Mouse (Mus musculus) spleen, adult 12 weeks (tissue): ENCODE results near the gene Mcm6.

Source experiments
- DNase-seq: peaks from one replicate; pipeline ENCODE4 v3.0.0; 2022; ENCODE audit warnings: low spot score

Gene Mcm6

DNA sequence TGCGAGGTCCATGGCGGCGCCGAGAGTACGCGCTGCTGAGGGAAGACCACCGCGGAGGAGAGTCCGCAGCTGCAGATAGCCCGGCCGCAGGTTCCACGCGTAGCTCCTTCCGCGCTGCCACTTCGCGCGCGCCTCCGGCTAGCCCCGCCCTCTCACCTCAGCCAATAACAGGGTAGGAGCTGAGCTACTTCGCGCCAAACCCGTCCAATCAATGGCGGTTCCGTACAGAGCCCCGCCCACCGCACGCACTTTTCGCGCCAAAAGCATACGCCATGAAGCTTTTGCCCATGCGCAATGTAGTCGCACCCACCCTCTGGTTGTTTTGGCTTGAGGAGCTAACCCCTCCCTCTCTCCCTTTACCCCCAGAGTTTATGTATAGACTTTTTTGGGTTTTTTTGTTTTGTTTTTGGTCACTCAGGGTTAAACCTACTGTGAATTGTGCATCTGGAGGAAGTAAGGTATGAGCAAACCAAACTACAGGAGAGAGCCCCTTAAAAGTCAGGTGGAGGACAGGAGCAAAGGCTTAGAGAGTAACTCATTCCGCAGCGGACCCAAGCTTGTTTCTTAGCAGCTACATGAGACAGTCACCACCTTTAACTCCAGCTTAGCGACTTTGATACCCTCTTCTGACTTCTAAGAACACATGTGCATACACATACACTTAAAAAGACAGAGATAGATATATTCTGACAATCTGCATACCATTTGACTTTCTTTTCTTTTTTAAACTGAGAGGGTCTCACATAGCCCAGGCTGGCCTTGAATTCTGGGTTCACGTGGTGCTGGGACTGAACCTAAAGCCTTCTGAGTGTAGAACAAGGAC is at the start of gene Mcm6:
Gene Mcm6 (minus strand): TSS at position 111 of the 823 bp plus-strand sequence.
- peak; percentile 85 for DNase-seq

DNA sequence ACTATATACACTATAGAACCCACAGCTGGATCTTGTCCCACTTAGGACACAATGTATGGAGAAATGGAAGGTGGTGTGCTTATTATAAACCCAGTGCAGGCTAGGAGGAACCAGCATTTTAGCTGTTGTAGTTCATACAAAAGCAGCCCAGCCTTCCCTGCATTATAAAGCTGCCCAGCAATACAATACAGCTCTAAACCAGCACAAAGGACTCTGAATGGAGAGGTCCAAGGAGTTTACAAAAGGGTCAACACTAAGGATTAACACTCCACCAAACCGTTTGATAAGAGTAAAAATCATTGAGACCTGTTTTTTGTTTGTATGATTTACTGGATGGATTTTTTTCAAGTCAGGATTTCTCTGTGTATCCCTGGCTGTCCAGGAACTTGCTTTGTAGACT is 47.4 kb upstream of the Mcm6 start:
- DNase-seq, result no peak

DNA sequence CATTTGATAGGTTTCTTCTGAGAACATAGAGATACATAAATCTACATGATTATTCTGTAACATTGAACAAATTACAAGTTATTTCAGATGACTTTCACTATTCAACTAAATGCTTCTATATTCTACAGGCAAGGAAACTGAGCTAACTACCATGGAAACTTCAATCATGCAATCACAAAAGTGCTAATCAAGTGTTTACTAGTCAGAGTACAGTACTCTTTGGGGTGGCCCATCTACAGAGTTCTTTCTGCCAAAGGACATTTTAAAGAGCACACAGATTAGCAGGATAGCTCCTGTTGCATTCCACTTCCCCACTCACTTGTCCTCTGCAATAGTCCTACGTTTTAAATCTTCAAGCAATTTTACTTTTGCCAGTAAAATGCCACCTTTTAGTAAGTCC is 46.2 kb upstream of the Mcm6 start:
- no peak for DNase-seq

DNA sequence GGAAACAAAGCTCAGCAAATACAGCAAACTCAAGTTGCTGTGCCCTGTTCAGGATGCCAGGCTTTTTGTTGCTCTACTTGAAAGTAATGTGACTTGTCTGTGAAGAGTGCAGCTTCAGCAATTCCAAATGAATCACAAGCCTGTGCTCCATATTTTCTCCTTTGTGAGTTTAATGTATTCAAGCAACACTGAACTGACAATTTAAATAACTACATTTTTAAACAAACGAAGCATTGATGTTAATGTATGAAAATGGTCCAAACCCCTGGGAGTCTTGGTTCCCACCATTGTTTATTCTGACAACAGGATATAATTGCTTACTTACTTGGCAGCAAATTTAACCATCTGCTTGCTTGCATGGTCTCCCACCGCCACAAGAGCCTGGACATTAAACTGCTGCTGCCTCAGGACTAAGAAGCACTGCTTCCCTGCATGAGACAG is 45.6 kb upstream of the Mcm6 start:
- DNase-seq, result no peak

DNA sequence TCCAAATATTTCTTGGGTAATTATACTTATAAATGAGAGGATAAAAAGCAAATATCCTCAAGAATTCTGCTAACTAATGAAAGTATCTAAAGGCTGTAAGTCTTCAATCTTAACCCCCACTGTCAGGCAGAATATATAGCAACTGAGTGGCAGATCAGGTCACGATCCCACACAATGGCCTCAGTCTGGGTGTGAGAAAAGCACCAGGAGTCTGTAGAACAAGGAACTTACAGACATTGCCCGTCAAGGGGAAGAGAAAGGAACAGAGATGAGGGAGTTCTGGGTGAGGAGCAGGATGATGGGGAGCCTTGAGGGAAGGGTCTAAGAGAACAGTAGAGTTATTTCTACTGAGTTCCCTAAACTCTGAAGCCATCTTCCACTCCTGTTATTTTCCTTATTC is 41.5 kb upstream of the Mcm6 start:
- DNase-seq, result no peak

DNA sequence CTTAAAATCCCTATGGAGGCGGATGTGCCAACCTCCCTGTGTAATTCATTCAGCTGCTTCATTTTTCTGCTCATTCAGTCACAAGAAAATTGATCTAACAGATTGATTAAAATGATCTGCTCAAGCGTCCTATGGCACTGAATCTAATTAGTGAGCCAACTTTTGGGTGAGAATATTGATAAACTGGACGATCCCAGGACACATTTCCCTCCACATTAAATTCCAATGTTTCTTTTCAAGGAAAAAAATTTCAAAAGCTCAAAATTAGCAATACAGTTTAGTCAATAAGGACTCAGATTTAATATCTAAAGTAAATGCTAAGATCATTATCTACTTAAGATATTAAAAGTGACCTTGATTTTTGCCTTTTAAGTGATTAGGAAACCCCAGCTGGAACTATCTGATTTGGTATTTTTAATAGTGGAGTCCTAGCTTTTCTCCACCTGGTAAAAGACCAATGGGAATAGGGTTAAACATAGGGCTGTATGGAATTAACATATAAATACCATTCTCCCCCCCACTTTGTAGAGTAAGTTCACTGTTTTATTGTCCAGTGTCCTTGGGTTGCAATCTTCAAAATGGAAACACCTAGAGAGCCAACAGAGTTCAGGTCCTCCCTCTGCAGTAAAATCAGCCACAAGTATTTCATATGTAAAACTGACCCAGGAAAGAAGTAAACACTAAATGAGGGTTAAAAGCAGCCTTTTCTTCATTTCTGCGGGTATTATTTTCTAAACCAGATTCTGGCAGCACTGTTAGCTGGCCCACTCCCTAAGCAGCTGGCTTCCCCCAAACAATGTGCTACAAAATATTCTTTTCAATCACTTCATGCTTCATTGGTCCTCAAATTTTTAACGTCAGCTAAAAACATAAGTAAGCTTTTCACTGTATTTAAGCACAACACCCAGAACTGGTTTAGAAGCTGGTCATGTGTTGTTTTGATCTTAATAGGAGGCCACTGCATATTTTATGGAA is 40.8 kb upstream of the Mcm6 start:
- no peak for DNase-seq

DNA sequence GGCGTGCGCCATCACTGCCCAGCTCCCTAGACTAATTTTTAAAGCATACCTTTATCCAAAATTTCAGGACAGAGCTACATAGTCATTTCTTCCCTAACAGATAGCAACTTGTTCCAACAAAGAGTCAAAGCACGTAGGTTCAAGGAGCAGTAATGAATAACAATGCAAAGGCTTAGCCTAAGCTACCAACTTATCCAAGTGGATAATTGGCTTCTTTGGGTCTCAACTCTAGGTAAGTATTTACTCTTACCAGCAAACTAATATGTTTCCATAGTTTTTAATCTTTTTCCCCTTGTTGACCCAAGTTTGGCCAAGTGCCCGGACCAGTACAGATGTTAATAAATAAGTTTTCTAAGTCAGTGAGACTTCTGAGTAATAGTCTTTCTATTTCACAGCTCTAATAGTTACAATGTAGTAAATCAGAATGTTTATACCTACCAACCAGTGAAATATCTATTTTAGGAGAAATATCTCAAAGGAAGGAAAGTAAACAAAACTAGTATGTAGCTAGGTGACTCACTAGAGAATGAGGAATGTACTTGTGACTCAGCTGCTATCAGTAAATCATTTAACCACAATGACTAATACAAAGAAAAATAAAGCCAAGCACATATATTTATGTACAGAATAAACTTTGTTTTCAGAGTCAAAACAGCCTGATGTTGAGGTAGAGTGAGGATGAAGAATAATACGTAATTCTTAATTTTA is 39.4 kb upstream of the Mcm6 start:
- DNase-seq, result no peak

DNA sequence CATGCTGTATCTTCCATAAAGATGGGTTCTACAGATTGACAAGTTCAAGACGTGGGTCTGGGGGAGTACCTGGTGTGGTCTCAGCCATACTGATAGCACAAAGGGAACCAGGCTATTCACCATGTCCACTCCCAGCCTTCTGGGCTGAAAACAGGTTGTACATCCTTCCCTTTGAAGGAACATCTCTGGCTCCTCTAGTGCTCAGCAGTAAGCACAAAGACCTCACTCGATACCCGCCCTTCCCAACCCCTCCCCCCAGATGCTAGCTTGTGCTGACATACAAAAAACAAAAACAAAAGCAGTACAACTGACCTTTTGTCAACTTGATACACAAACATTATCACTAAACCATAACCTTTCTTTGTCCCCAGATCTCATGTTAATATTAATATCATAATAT is 35.2 kb upstream of the Mcm6 start:
- DNase-seq, result no peak

DNA sequence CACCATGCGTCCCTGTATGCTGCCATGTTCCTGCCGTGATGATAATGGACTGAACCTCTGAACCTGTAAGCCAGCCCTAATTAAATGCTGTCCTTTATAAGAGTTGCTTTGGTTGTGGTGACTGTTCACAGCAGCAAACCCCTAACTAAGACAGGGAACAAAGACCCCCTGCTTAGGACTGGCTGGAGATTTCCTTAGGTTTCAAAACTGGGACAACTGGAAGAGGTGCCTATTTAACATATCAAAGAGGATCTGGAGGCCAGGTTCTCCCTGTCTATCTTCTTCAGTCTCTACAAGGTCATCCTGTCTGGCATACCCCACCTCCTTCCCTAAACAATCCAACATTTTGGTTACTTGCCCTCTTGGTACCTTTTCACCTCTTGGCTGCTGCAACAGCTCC is 32.9 kb upstream of the Mcm6 start:
- no peak for DNase-seq

DNA sequence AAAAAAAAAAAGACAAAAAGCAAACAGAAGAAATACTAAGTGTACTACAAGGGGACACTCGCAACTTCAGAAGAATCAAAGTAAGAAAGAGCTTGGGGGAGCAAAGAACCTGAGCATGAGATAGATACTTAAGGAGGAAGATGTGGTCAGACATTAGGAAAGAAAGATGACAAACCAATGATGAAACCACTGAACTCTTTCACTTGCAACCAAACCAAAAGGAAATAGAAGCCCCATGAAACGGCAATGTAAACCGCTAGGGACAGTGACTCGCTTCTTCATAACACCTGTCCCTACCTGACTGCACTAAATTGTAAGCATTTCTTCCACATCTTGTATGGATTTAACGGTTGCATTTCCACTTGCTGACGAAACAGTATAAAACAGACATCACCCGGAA is 27.0 kb upstream of the Mcm6 start:
- no peak for DNase-seq

DNA sequence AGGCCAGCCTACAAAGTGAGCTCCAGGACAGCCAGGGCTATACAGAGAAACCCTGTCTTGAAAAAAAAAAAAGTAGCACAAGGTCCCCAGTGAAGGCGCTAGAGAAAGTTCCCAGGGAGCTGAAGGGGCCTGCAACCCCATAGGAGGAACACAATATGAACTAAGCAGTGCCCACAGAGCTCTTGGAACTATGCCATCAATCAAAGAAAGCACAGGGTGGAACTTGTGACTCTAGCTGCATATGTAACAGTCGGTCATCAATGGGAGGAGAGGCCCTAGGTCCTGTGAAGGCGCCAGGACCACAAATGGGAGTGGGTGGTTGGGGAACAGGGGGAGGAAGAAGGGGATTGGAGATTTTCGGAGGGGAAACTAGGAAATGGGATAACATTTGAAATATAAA is 17.4 kb upstream of the Mcm6 start:
- DNase-seq, result no peak

DNA sequence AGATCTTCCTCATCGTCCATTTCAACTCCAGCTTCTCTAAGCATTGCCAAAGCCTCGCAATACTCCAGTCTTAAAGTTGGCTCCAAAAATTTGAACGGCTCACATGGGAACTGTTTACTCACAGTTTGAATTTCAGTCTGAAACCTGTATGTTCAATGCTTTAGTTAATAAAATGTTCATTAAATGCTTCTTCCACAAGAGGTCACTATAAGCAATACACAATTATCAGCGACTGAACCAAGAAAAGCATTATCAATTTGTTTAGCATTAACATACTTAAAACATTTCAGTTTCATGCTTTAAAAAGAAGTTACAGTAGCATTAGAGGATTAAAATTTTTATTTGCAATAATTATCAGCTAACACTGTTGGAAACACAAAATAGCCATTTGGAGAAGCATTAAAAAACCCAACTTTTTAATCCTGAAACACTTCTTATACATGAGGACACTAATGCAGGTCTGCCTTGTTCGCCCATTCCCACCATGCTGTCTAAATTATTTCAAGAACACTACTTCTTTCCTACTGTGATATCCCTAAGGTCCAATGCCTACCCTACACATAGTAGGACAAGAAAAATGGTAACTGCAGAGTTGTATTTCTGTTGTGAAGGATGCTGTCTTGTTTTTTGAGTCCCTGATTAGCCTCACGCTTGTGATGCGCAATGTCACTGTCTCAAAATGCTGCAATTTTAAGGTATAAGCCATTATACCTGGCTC is 12.8 kb upstream of the Mcm6 start:
- no peak for DNase-seq

DNA sequence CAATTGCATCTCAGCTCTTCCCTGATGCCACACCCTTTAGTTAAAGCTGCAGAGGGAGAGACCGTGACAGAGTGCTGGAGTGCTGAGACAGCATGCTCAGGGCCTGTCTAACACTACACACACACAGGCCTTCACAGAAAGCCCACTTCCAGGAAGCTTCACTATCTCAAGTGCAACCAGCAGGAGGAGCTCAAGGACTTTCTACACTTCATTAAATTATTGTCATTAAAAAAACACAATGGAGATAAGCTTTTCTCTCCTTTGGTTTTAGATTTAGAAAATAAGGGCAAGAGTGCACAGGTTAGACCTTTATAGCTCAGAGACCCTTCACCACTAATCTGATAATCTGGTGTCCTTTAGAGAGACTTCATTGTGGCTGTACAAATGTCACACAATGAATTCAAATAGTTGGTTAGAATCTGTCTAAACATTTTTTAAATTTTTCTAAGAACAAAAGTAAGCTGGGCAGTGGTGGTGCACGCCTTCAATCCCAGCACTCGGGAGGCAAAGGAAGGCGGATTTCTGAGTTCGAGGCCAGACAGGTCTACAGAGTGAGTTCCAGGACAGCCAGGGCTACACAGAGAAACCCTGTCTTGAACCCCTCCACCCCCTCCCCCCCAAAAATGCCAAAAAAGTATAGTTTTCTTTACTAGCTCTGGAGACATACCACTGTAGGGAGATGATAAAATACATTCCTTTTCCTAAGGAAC is 9.4 kb upstream of the Mcm6 start:
- peak; percentile 14 for DNase-seq

DNA sequence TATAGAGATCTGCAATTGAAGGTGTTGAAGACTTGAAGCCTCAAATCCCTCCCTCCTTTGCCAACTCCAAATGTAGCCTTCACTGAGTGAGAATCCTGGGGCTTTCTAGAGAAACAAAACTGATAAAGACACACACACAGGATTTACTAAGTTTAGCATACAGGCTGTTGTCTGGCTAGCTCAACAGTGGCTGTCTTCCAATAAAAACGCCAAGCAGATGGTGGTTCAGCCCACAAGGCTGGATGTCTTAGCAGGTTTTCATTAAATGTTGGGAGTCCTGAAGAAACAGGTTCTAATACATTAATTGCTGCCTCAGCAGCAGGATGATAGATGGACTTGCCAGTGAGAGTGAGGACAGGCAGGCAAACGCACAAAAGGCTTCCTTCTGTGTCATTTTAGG is 1.1 kb upstream of the Mcm6 start:
- DNase-seq, result no peak

DNA sequence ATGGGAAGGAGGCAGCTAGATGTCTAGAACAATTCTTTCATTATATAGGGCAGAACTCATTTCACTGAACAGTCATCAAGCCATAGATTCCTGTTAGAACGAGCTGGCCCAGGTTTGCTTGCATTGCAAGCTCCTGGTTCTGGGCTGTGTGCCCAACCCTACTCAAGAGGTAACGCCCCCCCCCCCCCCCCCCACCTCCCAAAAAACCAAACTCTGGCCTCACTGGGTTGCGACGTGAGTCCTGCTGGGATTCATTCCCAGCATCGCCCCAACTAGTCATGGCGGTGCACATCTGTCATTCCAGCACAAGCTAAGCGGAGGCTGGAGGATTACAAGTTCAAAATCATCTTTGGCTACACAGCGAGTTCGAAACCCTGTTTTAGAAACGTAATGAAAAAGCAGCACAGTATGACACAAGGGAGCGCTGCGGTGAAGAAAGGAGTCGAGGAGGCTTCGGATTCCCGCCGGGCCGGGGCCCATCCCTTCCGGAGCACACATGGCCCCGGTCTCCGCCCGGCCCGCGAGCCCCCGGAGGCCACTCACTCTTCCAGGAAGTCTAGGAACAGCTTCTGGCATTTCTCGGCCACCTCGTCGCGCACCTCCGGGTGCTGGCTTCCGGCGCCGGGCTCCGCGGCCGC is 429 bp downstream of the Mcm6 start:
- no peak for DNase-seq

DNA sequence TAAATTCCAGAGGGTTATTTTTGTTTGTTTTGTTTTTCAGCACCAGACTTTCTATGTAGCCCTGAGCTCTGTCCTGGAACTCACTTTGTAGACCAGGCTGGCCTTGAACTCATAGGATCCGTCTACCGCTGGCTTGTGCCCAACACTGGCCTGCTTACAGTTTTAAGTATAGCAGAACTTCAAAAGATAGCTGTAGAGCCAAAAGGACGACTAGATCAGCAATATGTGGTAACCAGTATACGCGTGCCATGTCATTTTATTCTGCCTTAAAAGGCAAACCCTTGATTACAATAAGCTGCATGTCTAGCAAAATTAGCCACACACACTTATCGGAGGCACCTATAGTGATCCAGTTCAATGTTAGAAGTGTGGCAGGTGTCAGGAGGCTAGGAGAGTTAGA is 1.2 kb downstream of the Mcm6 start:
- no peak for DNase-seq

DNA sequence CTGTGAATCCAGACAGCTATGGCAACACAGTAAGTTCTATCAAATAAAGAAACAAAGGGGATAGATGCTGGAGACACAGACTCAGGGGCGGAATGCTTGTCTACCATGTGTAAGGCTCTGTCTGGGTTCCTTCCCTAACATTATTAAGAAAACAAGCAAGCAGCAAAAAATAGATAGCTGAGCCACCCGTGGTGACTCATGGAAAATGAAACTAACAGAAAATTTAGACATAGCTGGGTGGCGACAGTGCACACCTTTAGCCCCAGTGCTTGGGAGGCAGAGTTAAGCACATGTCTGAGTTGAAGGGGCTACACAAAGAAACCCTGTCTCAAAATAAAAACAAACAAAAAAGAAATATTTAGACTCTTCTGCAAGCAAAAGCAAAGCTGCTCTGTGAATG is 2.0 kb downstream of the Mcm6 start:
- no peak for DNase-seq

DNA sequence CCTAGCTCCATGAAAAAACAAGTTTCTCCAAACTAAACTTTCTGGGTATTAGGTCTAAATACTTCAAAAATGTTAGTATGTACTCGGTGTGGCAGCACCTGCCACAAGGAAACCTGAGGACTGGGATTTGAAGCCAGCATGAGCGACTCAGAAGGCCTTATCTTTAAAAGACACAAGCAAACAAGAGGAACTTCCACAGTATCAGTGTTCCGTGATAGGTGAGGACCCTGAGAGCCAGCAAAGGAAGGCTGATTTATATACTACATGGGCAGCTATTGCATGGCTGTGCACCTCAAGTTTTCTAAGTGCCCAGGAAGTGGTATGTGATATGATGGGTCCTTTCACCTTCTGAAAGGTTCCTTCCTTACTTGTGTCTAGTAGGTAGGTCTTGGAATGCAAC is 6.4 kb downstream of the Mcm6 start:
- DNase-seq, result no peak

DNA sequence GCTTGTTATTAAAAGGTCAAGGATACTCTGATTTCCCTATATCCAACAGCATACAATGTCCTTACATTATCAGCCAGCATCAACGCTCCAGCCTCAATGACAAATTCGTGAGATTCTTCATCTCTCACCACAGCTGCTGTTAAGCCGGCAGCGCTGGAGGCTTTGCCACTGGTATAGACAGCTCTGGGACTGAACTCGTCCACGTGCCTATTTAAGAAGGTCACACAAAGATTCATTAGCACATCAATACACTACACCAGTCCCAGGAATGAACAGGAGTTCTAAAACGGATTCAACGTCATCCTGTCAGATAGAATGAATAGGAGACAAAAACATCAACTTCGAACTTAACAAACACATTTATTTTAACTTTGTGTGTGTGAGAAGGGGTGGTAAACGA is 15.2 kb downstream of the Mcm6 start:
- no peak for DNase-seq

DNA sequence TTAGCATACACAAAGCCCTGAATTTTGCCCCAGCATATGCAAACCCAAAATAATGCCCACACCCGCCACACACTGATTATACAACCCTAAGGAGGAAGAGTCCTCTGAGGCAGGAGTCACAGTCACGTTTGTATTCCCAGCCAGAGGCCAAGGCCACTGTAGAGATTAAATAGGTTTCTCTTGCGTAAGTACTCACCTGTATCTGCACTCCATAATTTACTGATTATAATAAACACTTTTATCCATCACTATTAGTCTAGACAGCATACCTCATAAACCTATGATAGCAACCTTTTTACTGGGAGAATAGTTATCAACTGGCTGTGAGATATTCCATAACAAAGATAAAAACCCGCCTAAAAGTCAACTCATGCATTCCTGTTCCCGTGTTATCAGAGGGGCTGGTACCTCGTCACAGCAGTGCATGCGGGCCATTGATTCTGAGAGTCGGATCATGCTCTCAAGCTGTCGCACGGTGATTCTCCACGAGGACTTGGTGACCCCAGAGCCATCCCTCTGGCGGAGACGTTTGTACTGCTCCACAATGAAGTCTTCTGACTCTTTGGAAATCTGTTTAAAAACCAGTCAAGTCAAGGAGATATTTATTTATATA is 21.6 kb downstream of the Mcm6 start:
- DNase-seq, result no peak
